Mouse (Mus musculus) intestine, embryonic 14.5 days (tissue): ENCODE results near the gene Coq7. TPM values are rescaled to one million over a fixed set of nuclear protein-coding genes. Genes with fewer than 3 reads are reported as not detected.

Source experiments
- ATAC-seq: fragments of 200-750 bp; cut with Nextera tagmentation; replicated peaks from 2 replicates; pipeline ENCODE4 v1.8.0; 2017; ENCODE audit warnings: low read depth, moderate number of reproducible peaks, moderate TSS enrichment, moderate library complexity; ENCODE audit not compliant: low FRiP score, low TSS enrichment
- DNase-seq: peaks from one replicate; pipeline ENCODE4 v3.0.0-alpha.2; 2018; ENCODE audit warnings: low spot score
- H3K27ac ChIP-seq: fragments of 300-500 bp; sonication (generic); 2 replicates; pipeline ENCODE4 v1.5.1; 2014; ENCODE audit warnings: low read depth, mild to moderate bottlenecking, control low read depth
- H3K27me3 ChIP-seq: fragments of 300-500 bp; sonication (generic); replicated peaks from 2 replicates; pipeline ENCODE4 v1.6.1; 2014; ENCODE audit warnings: low read length, control low read depth; ENCODE audit not compliant: control insufficient read depth, insufficient read depth
- H3K36me3 ChIP-seq: fragments of 300-500 bp; sonication (generic); 2 replicates; pipeline ENCODE4 v1.6.1; 2014; ENCODE audit warnings: low read length, control low read depth; ENCODE audit not compliant: control insufficient read depth, insufficient read depth
- H3K4me1 ChIP-seq: fragments of 300-500 bp; sonication (generic); replicated peaks from 2 replicates; pipeline ENCODE4 v1.6.1; 2014; ENCODE audit warnings: low read length, control low read depth, mixed read lengths; ENCODE audit not compliant: control insufficient read depth, insufficient read depth
- H3K4me2 ChIP-seq: fragments of 300-500 bp; sonication (generic); 2 replicates; pipeline ENCODE4 v1.6.1; 2014; ENCODE audit warnings: low read length
- H3K4me3 ChIP-seq: fragments of 300-500 bp; sonication (generic); 2 replicates; pipeline ENCODE4 v1.5.1; 2014; ENCODE audit warnings: low read depth, low read length, control low read depth, mixed read lengths
- H3K9ac ChIP-seq: fragments of 300-500 bp; sonication (generic); 2 replicates; pipeline ENCODE4 v1.6.1; 2014; ENCODE audit warnings: mild to moderate bottlenecking, low read length
- H3K9me3 ChIP-seq: fragments of 300-500 bp; sonication (generic); 2 replicates; pipeline ENCODE4 v1.6.1; 2016; ENCODE audit warnings: low read length, control low read depth; ENCODE audit not compliant: control insufficient read depth
- WGBS: fragments of 180-500 bp; shearing (Covaris S2); extraction: QIAGEN DNeasy Blood & Tissue Kit; methylation state at CpG from one replicate; pipeline ENCODE4 v1.1.7; 2014; 5-methylcytosine and 5-hydroxymethylcytosine counted together
- polyA plus RNA-seq: library from polyadenylated mRNA; unstranded; fragments of >200 nt; fragmentation: Nextera tagmentation; extraction: Ambion mirVana; gene quantifications from 2 replicates; pipeline ENCODE4 v1.2.1, GENCODE M21; 2014

Coq7 gene
- polyA plus RNA-seq, 1 experiment from 2014 or later = 139 TPM

- Histone ChIP-seq H3K4me3 (no peak overlapping the region), H3K9me3 (no peaks in the 10 kb centered on the region), H3K9ac (no peak overlapping the region), H3K27ac (no peak overlapping the region), H3K4me2 (no peak overlapping the region), H3K4me1 (no peaks in the 10 kb centered on the region), H3K27me3 (no peaks in the 10 kb centered on the region), H3K36me3 (no peaks in the 10 kb centered on the region)
- DNase-seq (no peak), ATAC-seq (no peak)
- 80% methylated on average over 4 of the region's 4 CpGs for WGBS
These were observed 11.0 kb upstream of the Coq7 start for GRCm38 (mm10) chr7:118544128-118544527.

- ATAC-seq = no peak
- Histone ChIP-seq H3K9ac (no peak overlapping the region), H3K4me2 (no peak overlapping the region), H3K27me3 (no peaks in the 10 kb centered on the region), H3K9me3 (no peaks in the 10 kb centered on the region), H3K4me1 (peaks cover 5% of the 10 kb centered on the region; the same call in 1 of the 2 replicates), H3K4me3 (no peak overlapping the region), H3K27ac (no peak overlapping the region), H3K36me3 (no peaks in the 10 kb centered on the region)
- no peak for DNase-seq
- WGBS = 93% methylated on average over 4 of the region's 4 CpGs
These were observed 1.9 kb upstream of the Coq7 start for GRCm38 (mm10) chr7:118535076-118535475.

GRCm38 (mm10) chr7:118534326-118534725, 1.2 kb upstream of the Coq7 start:
- 71% methylated on average over 3 of the region's 3 CpGs for WGBS
- Histone ChIP-seq H3K36me3 (0 out of 2 replicates have a peak, but pooled peaks cover 1% of the 10 kb centered on the region), H3K9ac (no peak overlapping the region), H3K4me1 (peaks cover 5% of the 10 kb centered on the region; the same call in 1 of the 2 replicates), H3K27ac (no peak overlapping the region), H3K9me3 (no peaks in the 10 kb centered on the region), H3K4me2 (no peak overlapping the region), H3K4me3 (no peak overlapping the region), H3K27me3 (no peaks in the 10 kb centered on the region)
- no peak for DNase-seq
- ATAC-seq = no peak

- H3K4me1 ChIP-seq = peaks cover 5% of the 10 kb centered on the region; the same call in 1 of the 2 replicates
- peak overlapping the region; percentile 83 for H3K9ac ChIP-seq
- H3K4me3 ChIP-seq = peak overlapping the region; percentile 83
- H3K4me2 ChIP-seq = peak overlapping the region; percentile 65
- peak overlapping the region; percentile 95 for H3K27ac ChIP-seq
- DNase-seq (no peak), ATAC-seq (peak; percentile 95)
- WGBS = 1% methylated on average over 36 of the region's 36 CpGs
- no peaks in the 10 kb centered on the region for H3K27me3 ChIP-seq
- no peaks in the 10 kb centered on the region for H3K9me3 ChIP-seq
- 0 out of 2 replicates have a peak, but pooled peaks cover 3% of the 10 kb centered on the region for H3K36me3 ChIP-seq
These were observed 508 bp downstream of the Coq7 start for GRCm38 (mm10) chr7:118532519-118533177.

GRCm38 (mm10) chr7:118526967-118527366, 6.2 kb downstream of the Coq7 start:
- Histone ChIP-seq H3K36me3 (peaks cover 29% of the 10 kb centered on the region), H3K27me3 (no peaks in the 10 kb centered on the region), H3K9ac (no peak overlapping the region), H3K9me3 (no peaks in the 10 kb centered on the region), H3K27ac (no peak overlapping the region), H3K4me2 (no peak overlapping the region), H3K4me1 (peaks cover 2% of the 10 kb centered on the region; the same call in 1 of the 2 replicates), H3K4me3 (no peak overlapping the region)
- no peak for DNase-seq
- WGBS = 78% methylated on average over 4 of the region's 4 CpGs
- no peak for ATAC-seq

GRCm38 (mm10) chr7:118522077-118522476, 11.1 kb downstream of the Coq7 start:
- Histone ChIP-seq H3K9ac (no peak overlapping the region), H3K27ac (no peak overlapping the region), H3K36me3 (peaks cover 22% of the 10 kb centered on the region), H3K4me2 (no peak overlapping the region), H3K27me3 (no peaks in the 10 kb centered on the region), H3K9me3 (no peaks in the 10 kb centered on the region), H3K4me3 (no peak overlapping the region), H3K4me1 (0 out of 2 replicates have a peak, but pooled peaks cover 8% of the 10 kb centered on the region)
- no peak for ATAC-seq
- WGBS = 79% methylated on average over 5 of the region's 5 CpGs
- DNase-seq = no peak

- Histone ChIP-seq H3K4me1 (0 out of 2 replicates have a peak, but pooled peaks cover 8% of the 10 kb centered on the region), H3K27ac (no peak overlapping the region), H3K9ac (no peak overlapping the region), H3K9me3 (no peaks in the 10 kb centered on the region), H3K4me3 (no peak overlapping the region), H3K4me2 (no peak overlapping the region), H3K36me3 (no peaks in the 10 kb centered on the region), H3K27me3 (no peaks in the 10 kb centered on the region)
- no peak for ATAC-seq
- no peak for DNase-seq
- WGBS = 60% methylated on average over 8 of the region's 8 CpGs
These were observed 13.5 kb downstream of the Coq7 start for GRCm38 (mm10) chr7:118519661-118520060.

- no peaks in the 10 kb centered on the region for H3K9me3 ChIP-seq
- ATAC-seq = peak; percentile 86
These were observed 14.5 kb downstream of the Coq7 start for GRCm38 (mm10) chr7:118518687-118519086.

GRCm38 (mm10) chr7:118517819-118518218, 15.3 kb downstream of the Coq7 start:
- no peak for ATAC-seq
- WGBS = 57% methylated on average over 2 of the region's 2 CpGs
- H3K36me3 ChIP-seq = no peaks in the 10 kb centered on the region
- H3K27ac ChIP-seq = no peak overlapping the region
- H3K9me3 ChIP-seq = no peaks in the 10 kb centered on the region
- H3K9ac ChIP-seq = no peak overlapping the region
- no peaks in the 10 kb centered on the region for H3K27me3 ChIP-seq
- no peak for DNase-seq
- no peak overlapping the region for H3K4me2 ChIP-seq
- H3K4me3 ChIP-seq = no peak overlapping the region
- H3K4me1 ChIP-seq = 0 out of 2 replicates have a peak, but pooled peaks cover 8% of the 10 kb centered on the region

More at GRCm38 (mm10) chr7:118518687-118519086, 14.5 kb downstream of the Coq7 start:
- Histone ChIP-seq H3K27ac (no peak overlapping the region), H3K4me3 (no peak overlapping the region), H3K27me3 (no peaks in the 10 kb centered on the region), H3K36me3 (no peaks in the 10 kb centered on the region), H3K4me2 (no peak overlapping the region), H3K4me1 (0 out of 2 replicates have a peak, but pooled peaks cover 8% of the 10 kb centered on the region), H3K9ac (no peak overlapping the region)
- DNase-seq = peak; percentile 88
- WGBS = 3% methylated on average over 18 of the region's 18 CpGs
